Comparison of ENCODE assay signal across 7 mouse cellular contexts in genomic region chr1:181617332-181617731, GRCm38 (mm10). TPM values are rescaled to one million over a fixed set of nuclear protein-coding genes. Genes with fewer than 3 reads are reported as not detected.
DNase-seq lines count a peak whose midpoint lies in the region; ATAC-seq and TF ChIP-seq lines count a peak whose summit lies in the region.

No protein-coding gene starts in this region.

- no peak overlapping the region for H3K4me2 ChIP-seq in kidney, postnatal 0 days (ENCODE audit: low read length)
- no peak overlapping the region for H3K4me2 ChIP-seq in liver, embryonic 14.5 days (ENCODE audit: low read depth)

- no peaks in the 10 kb centered on the region for H3K27me3 ChIP-seq in kidney, postnatal 0 days (ENCODE audit: insufficient read depth, low read length)
- no peaks in the 10 kb centered on the region for H3K27me3 ChIP-seq in E14TG2a.4 (ENCODE audit: insufficient read depth, low read length)
- H3K27me3 ChIP-seq in liver, embryonic 14.5 days (ENCODE audit: control insufficient read depth, insufficient read depth, low read length) = no peaks in the 10 kb centered on the region

- DNase-seq in kidney, postnatal 0 days (ENCODE audit: low spot score) = peak; percentile 14
- DNase-seq in kidney, adult 8-10 months = no peak
- DNase-seq in T-cell, adult 2 months (ENCODE audit: low spot score) = peak; percentile 29
- peak in 2 of 3 experiments; percentile 1 to 9 for DNase-seq in liver, embryonic 14.5 days (ENCODE audit: low read depth in 3 of 3, low spot score in 3 of 3)
- no peak for DNase-seq in left cerebral cortex, postnatal 25 days (ENCODE audit: low spot score in 2 of 2)
- DNase-seq in gastrocnemius, postnatal 14 days = no peak

- no peak for ATAC-seq in kidney, postnatal 0 days (replicated peaks; ENCODE audit: low FRiP score, low read depth)
- ATAC-seq in liver, embryonic 14.5 days (ENCODE audit: insufficient read depth) = no peak

- H3K9ac ChIP-seq in kidney, postnatal 0 days (ENCODE audit: low read depth, low read length) = no peak overlapping the region
- H3K9ac ChIP-seq in liver, embryonic 14.5 days (replicated peaks) = no peak overlapping the region

- H3K27ac ChIP-seq in kidney, postnatal 0 days = no peak overlapping the region
- H3K27ac ChIP-seq in liver, embryonic 14.5 days = no peak overlapping the region

- no peak for TF ChIP-seq EP300 in liver, embryonic 14.5 days (IDR thresholded peaks at IDR 0.05; ENCODE audit: low read depth)

- TF ChIP-seq CTCF in kidney, postnatal 0 days (IDR thresholded peaks at IDR 0.05; ENCODE audit: low read depth) = peak; percentile 70
- peak; percentile 79 for TF ChIP-seq CTCF in E14TG2a.4 (conservative IDR thresholded peaks at IDR 0.05; ENCODE audit: low read length)
- peak; percentile 86 for TF ChIP-seq CTCF in liver, embryonic 14.5 days (IDR thresholded peaks at IDR 0.05; ENCODE audit: low read depth)

- H3K9me3 ChIP-seq in kidney, postnatal 0 days (replicated peaks; ENCODE audit: low read length) = no peaks in the 10 kb centered on the region
- no peaks in the 10 kb centered on the region for H3K9me3 ChIP-seq in E14TG2a.4 (ENCODE audit: low read length)
- no peaks in the 10 kb centered on the region for H3K9me3 ChIP-seq in liver, embryonic 14.5 days (ENCODE audit: control insufficient read depth, low read length)

- no peaks in the 10 kb centered on the region for H3K36me3 ChIP-seq in kidney, postnatal 0 days (ENCODE audit: insufficient read depth, low read length)
- no peaks in the 10 kb centered on the region for H3K36me3 ChIP-seq in E14TG2a.4 (ENCODE audit: insufficient read depth, low read length)
- no peaks in the 10 kb centered on the region for H3K36me3 ChIP-seq in liver, embryonic 14.5 days (replicated peaks; ENCODE audit: control insufficient read depth, insufficient read depth, low read depth)

- no peak overlapping the region for H3K4me3 ChIP-seq in kidney, postnatal 0 days (replicated peaks; ENCODE audit: low read depth, low read length)
- no peak overlapping the region for H3K4me3 ChIP-seq in E14TG2a.4 (replicated peaks; ENCODE audit: low read length)
- H3K4me3 ChIP-seq in liver, embryonic 14.5 days (ENCODE audit: insufficient read depth in 1 of 2, low read depth in 2 of 2, low read length in 2 of 2) = no peak overlapping the region

- H3K4me1 ChIP-seq in kidney, postnatal 0 days (replicated peaks; ENCODE audit: insufficient read depth, low read length) = no peaks in the 10 kb centered on the region
- H3K4me1 ChIP-seq in E14TG2a.4 (replicated peaks; ENCODE audit: low read depth, low read length) = no peaks in the 10 kb centered on the region
- no peaks in the 10 kb centered on the region for H3K4me1 ChIP-seq in liver, embryonic 14.5 days (replicated peaks; ENCODE audit: control insufficient read depth in 2 of 2, insufficient read depth in 2 of 2, low read length in 1 of 2)

- intact Hi-C loops in left cerebral cortex, postnatal 25 days (cut with DNase I) = loop anchor here (5.0 kb wide), 2 partner anchors 70 to 345 kb away; no protein-coding TSS in a partner anchor
- intact Hi-C loops in gastrocnemius, postnatal 14 days (cut with DNase I; ENCODE audit: low total_unique reads) = loop anchor here (10.0 kb wide), 1 partner anchor 343 kb away; no protein-coding TSS in a partner anchor

- 59% methylated on average over 5 of the region's 5 CpGs for WGBS in kidney, postnatal 0 days
- WGBS in liver, embryonic 14.5 days (ENCODE audit: insufficient replicate concordance) = 34% methylated on average over 5 of the region's 5 CpGs

RNA-seq across cellular contexts. Expression of gene Dnah14, which starts 41.0 kb away (rescaled TPM):
- polyA plus RNA-seq in kidney, postnatal 0 days (2015; fragmentation: Nextera tagmentation; extraction: Ambion mirVana) = 0.88 and 1.1 TPM in 2 replicates
- polyA plus RNA-seq in liver, embryonic 14.5 days (2012; rRNA removed) = 0.03 TPM in 1 of 2 replicates, not detected in the other
- 5.0 and 5.6 TPM in 2 replicates for polyA plus RNA-seq in liver, embryonic 14.5 days (2014; fragmentation: Nextera tagmentation; extraction: Ambion mirVana)
- total RNA-seq in left cerebral cortex, postnatal 25 days (2021) = 1 to 10 TPM in 1 of 2 experiments, under 1 TPM in 1; 0.69 to 1.9 TPM
- total RNA-seq in gastrocnemius, postnatal 14 days (2021) = under 1 TPM; 0.24 to 0.37 TPM

Comparison
In these comparisons a context has a peak if more than half of its experiments do, and no peak if none do; other contexts are left out.
1. DNase-seq: peak in kidney, postnatal 0 days (single experiment), T-cell, adult 2 months (single experiment) and liver, embryonic 14.5 days (2 of 3); none in kidney, adult 8-10 months (0 of 2), left cerebral cortex, postnatal 25 days (0 of 2) and gastrocnemius, postnatal 14 days (single experiment).
2. Peak in every context shown above with its lines, with median percentiles within 50 percentile points of each other: CTCF ChIP-seq.